Mouse (Mus musculus) liver, embryonic 14.5 days (tissue): ENCODE data around the gene Dab2ip.

Experiments
- CTCF ChIP-seq: IDR thresholded peaks from 2 replicates; pipeline ENCODE4 v1.5.1; 2016; ENCODE audit warnings: antibody characterized with exemption, low read depth, control low read depth
- EP300 ChIP-seq: IDR thresholded peaks from 2 replicates; pipeline ENCODE4 v1.6.1; 2016; ENCODE audit warnings: antibody characterized with exemption, low read depth

DNA sequence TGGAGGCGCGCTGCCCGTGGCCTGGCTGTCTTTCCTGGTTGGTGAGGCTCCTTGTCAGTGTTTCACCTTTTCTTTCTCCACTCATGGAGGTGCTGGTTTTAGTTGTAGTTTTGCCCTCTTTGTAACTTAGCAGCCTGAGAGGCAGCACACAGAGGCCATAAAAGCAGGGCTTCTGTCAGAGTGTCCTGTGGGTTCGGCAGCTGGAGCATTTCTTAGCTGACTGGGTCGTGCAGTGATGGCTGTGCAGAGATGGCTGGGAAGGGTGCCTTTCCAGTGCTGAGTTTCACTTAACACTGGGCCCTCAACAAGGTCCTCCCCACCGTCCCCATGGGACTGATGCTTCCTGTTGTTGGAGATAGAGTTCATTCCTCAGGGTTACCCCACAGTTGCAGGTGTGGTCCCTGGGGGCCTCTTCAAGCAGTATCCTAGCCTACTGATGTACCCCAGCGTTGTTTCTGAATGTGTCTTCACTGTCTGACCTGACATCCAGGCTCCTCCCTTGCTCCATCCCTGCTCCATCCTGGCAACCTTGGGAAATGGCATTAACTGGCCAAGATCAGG, 179.5 kb downstream of the Dab2ip start:
- TF ChIP-seq EP300 = no peak
- no peak for TF ChIP-seq CTCF
